Mouse (Mus musculus) MEL (cell line): ENCODE data around the gene R3hcc1l. TPM values are rescaled to one million over a fixed set of nuclear protein-coding genes. Genes with fewer than 3 reads are reported as not detected.

Source experiments
- DNase-seq: peaks from one replicate; pipeline ENCODE4 v3.0.0; 2011; ENCODE audit warnings: low read depth, low spot score
- H3K27ac ChIP-seq: 2 replicates; pipeline ENCODE4 v1.5.1; 2012; ENCODE audit warnings: low read depth, mild to moderate bottlenecking, control low read depth, low read length, moderate library complexity; ENCODE audit not compliant: control insufficient read depth
- H3K27me3 ChIP-seq, 2 experiments: fragments of 150-350 bp in 1 of 2; sonication (generic) in 1 of 2; 2 replicates each; pipeline ENCODE4 v1.6.1; 2012; ENCODE audit warnings: low read length in 2 of 2, mild to moderate bottlenecking in 2 of 2, improper control_type of control experiment in 1 of 2, moderate library complexity in 1 of 2; ENCODE audit not compliant: insufficient read depth in 2 of 2, control insufficient read depth in 1 of 2
- H3K36me3 ChIP-seq, 2 experiments: 2 replicates each; pipeline ENCODE4 v1.6.1; 2012 to 2014; ENCODE audit warnings: low read length in 2 of 2, improper control_type of control experiment in 1 of 2, inconsistent platforms in 1 of 2, mild to moderate bottlenecking in 1 of 2; ENCODE audit not compliant: insufficient read depth in 2 of 2, control insufficient read depth in 1 of 2
- H3K4me1 ChIP-seq, 2 experiments: fragments of 150-350 bp in 1 of 2; sonication (generic) in 1 of 2; 2 replicates each; pipeline ENCODE4 v1.6.1; 2012; ENCODE audit warnings: low read length in 2 of 2, improper control_type of control experiment in 1 of 2, mild to moderate bottlenecking in 1 of 2; ENCODE audit not compliant: insufficient read depth in 2 of 2, control insufficient read depth in 1 of 2
- H3K4me3 ChIP-seq, 2 experiments: fragments of 150-350 bp in 1 of 2; sonication (generic) in 1 of 2; 2 replicates each; pipeline ENCODE4 v1.5.1; 2012; ENCODE audit warnings: low read depth in 2 of 2, low read length in 2 of 2, mild to moderate bottlenecking in 2 of 2, moderate library complexity in 2 of 2, control low read depth in 1 of 2, improper control_type of control experiment in 1 of 2; ENCODE audit not compliant: control insufficient read depth in 1 of 2, insufficient read depth in 1 of 2
- H3K79me2 ChIP-seq: 2 replicates; pipeline ENCODE4 v1.6.1; 2012; ENCODE audit warnings: mild to moderate bottlenecking, low read length, moderate library complexity; ENCODE audit not compliant: control insufficient read depth, poor library complexity, insufficient read depth
- H3K9ac ChIP-seq: 2 replicates; pipeline ENCODE4 v1.6.1; 2012; ENCODE audit warnings: low read depth, mild to moderate bottlenecking, control low read depth, low read length, moderate library complexity; ENCODE audit not compliant: control insufficient read depth, poor library complexity, severe bottlenecking
- H3K9me3 ChIP-seq: fragments of 150-350 bp; sonication (generic); replicated peaks from 2 replicates; pipeline ENCODE4 v1.6.1; 2012; ENCODE audit warnings: mild to moderate bottlenecking, low read length, improper control_type of control experiment, moderate library complexity; ENCODE audit not compliant: insufficient read depth
- CHD2 ChIP-seq: IDR thresholded peaks from 2 replicates; pipeline ENCODE4 v1.6.1; 2011; ENCODE audit warnings: low read length, improper control_type of control experiment
- E2F4 ChIP-seq: IDR thresholded peaks from 2 replicates; pipeline ENCODE4 v1.6.1; 2011; ENCODE audit warnings: low read depth, low read length, improper control_type of control experiment, borderline replicate concordance
- ETS1 ChIP-seq: IDR thresholded peaks from 2 replicates; pipeline ENCODE4 v1.6.1; 2012; ENCODE audit warnings: low read depth, mild to moderate bottlenecking, inconsistent platforms, low read length, improper control_type of control experiment, moderate library complexity
- GABPA ChIP-seq: IDR thresholded peaks from 2 replicates; pipeline ENCODE4 v1.6.1; 2012; ENCODE audit warnings: low read depth, mild to moderate bottlenecking, inconsistent platforms, low read length, improper control_type of control experiment, moderate library complexity
- GATA1 ChIP-seq: IDR thresholded peaks from 2 replicates; pipeline ENCODE4 v1.6.1; 2011; ENCODE audit warnings: low read depth, low read length, improper control_type of control experiment
- HCFC1 ChIP-seq: IDR thresholded peaks from 2 replicates; pipeline ENCODE4 v1.6.1; 2012; ENCODE audit warnings: low read depth, mild to moderate bottlenecking, inconsistent platforms, low read length, improper control_type of control experiment, moderate library complexity
- JUND ChIP-seq: IDR thresholded peaks from 2 replicates; pipeline ENCODE4 v1.6.1; 2011; ENCODE audit warnings: low read depth, mild to moderate bottlenecking, improper control_type of control experiment, low read length
- MAX ChIP-seq: IDR thresholded peaks from 2 replicates; pipeline ENCODE4 v1.6.1; 2011; ENCODE audit warnings: low read length, improper control_type of control experiment
- MAZ ChIP-seq: IDR thresholded peaks from 2 replicates; pipeline ENCODE4 v1.6.1; 2012; ENCODE audit warnings: low read depth, mild to moderate bottlenecking, inconsistent platforms, low read length, improper control_type of control experiment
- MXI1 ChIP-seq: IDR thresholded peaks from 2 replicates; pipeline ENCODE4 v1.6.1; 2011; ENCODE audit warnings: mild to moderate bottlenecking, low read depth, low read length, improper control_type of control experiment
- MYB ChIP-seq: IDR thresholded peaks from 2 replicates; pipeline ENCODE4 v1.6.1; 2011; ENCODE audit warnings: mild to moderate bottlenecking, low read depth, low read length, improper control_type of control experiment
- MYC ChIP-seq: IDR thresholded peaks from 2 replicates; pipeline ENCODE4 v1.6.1; 2011; ENCODE audit warnings: low read depth, mild to moderate bottlenecking, low read length, improper control_type of control experiment, moderate library complexity
- NRF1 ChIP-seq: IDR thresholded peaks from 2 replicates; pipeline ENCODE4 v1.6.1; 2014; ENCODE audit warnings: low read depth, mild to moderate bottlenecking, inconsistent platforms, low read length, improper control_type of control experiment, moderate library complexity; ENCODE audit not compliant: poor library complexity, insufficient read depth, severe bottlenecking
- POLR2AphosphoS5 ChIP-seq: IDR thresholded peaks from 2 replicates; pipeline ENCODE4 v1.6.1; 2012; ENCODE audit warnings: low read depth, borderline replicate concordance, mild to moderate bottlenecking, inconsistent platforms, low read length, moderate library complexity, mixed read lengths
- RAD21 ChIP-seq: IDR thresholded peaks from 2 replicates; pipeline ENCODE4 v1.6.1; 2011; ENCODE audit warnings: mild to moderate bottlenecking, low read depth, low read length, improper control_type of control experiment
- SIN3A ChIP-seq: IDR thresholded peaks from 2 replicates; pipeline ENCODE4 v1.6.1; 2012; ENCODE audit warnings: low read length, improper control_type of control experiment, inconsistent platforms
- UBTF ChIP-seq: IDR thresholded peaks from 2 replicates; pipeline ENCODE4 v1.6.1; 2012; ENCODE audit warnings: low read depth, mild to moderate bottlenecking, inconsistent platforms, low read length, improper control_type of control experiment, moderate library complexity, borderline replicate concordance; ENCODE audit not compliant: insufficient read depth
- USF1 ChIP-seq: IDR thresholded peaks from 2 replicates; pipeline ENCODE4 v1.6.1; 2014; ENCODE audit warnings: low read depth, mild to moderate bottlenecking, inconsistent platforms, low read length, improper control_type of control experiment, moderate library complexity
- ZKSCAN1 ChIP-seq: IDR thresholded peaks from 2 replicates; pipeline ENCODE4 v1.6.1; 2012; ENCODE audit warnings: low read depth, mild to moderate bottlenecking, inconsistent platforms, low read length, improper control_type of control experiment, moderate library complexity
- ZNF384 ChIP-seq: IDR thresholded peaks from 2 replicates; pipeline ENCODE4 v1.6.1; 2012; ENCODE audit warnings: low read depth, mild to moderate bottlenecking, inconsistent platforms, low read length, improper control_type of control experiment
- polyA plus RNA-seq, 2 experiments: library from polyadenylated mRNA; stranded (reverse) in 1 of 2; unstranded in 1 of 2; fragments of >175 nt in 1 of 2; fragments of >200 nt in 1 of 2; gene quantifications; 2 replicates each; pipeline versions ENCODE4 v1.2.1 to v1.2.4; 2012; ENCODE audit warnings: low replicate concordance in 2 of 2, low read depth in 1 of 2; ENCODE audit not compliant: insufficient read length in 2 of 2, insufficient read depth in 1 of 2, missing spikeins in 1 of 2
- total RNA-seq: library from RNA; depleted of rRNA; stranded (reverse); fragments of 300-350 nt; gene quantifications from 2 replicates; pipeline ENCODE4 v1.2.3, GENCODE M21; 2012

The R3hcc1l gene
- total and polyA plus RNA-seq, 3 experiments: 14.8 to 119 (median 21.5) TPM

DNA sequence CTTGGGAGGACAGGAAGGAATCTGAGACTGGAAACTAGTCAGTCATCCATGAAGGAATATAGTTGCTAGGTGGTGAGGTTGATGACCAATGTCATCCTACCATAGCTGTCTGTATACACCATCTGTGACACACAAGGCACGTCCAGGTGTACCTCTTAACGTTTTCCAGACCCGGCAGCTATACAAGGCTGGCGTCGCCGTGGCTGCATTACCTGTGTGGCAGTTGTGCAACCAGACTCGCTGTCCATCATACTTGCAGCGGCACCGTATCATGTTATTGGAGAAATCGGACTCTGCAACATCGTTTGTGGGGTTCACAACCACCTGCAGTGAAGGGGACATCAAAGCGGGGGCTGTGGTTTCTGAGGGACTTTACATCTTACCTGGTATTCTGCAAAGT, 78.7 kb downstream of the R3hcc1l start:
- H3K4me3 ChIP-seq: no peak overlapping the region
- no peaks in the 10 kb centered on the region for H3K9me3 ChIP-seq
- TF ChIP-seq RAD21 (no peak), ETS1 (no peak), E2F4 (no peak), SIN3A (no peak)
- no peak overlapping the region for H3K27ac ChIP-seq
- DNase-seq: no peak
- no peaks in the 10 kb centered on the region for H3K4me1 ChIP-seq
- no peaks in the 10 kb centered on the region for H3K79me2 ChIP-seq
- no peaks in the 10 kb centered on the region; a peak in 1 of 4 replicates for H3K36me3 ChIP-seq
- no peaks in the 10 kb centered on the region for H3K27me3 ChIP-seq
- no peak overlapping the region for H3K9ac ChIP-seq

DNA sequence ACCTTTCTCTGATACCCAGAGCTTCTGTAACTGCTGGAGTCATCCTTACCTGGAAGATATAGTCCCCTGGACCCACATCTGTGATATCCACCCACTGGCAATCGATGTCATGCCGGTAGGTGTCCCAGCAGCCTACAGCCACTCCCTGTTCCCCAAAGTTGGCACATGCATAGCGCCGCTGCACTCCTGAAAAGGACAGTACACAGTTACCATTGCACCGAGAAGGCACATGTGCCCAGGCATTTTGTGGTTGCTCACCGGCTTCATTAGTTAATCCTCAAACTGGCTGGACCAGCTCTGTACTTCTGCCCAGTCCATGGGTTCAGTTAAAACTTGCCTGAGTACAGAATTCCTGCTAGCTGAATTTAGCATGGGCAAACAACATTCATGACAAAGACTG, 79.3 kb downstream of the R3hcc1l start:
- Histone ChIP-seq H3K27ac (no peak overlapping the region), H3K4me3 (no peak overlapping the region), H3K9ac (no peak overlapping the region), H3K27me3 (no peaks in the 10 kb centered on the region)
- DNase-seq: no peak
- TF ChIP-seq CHD2: no peak
- TF ChIP-seq MYC: no peak
- no peak for TF ChIP-seq MXI1
- no peak for TF ChIP-seq HCFC1
- TF ChIP-seq GABPA: no peak
- no peak for TF ChIP-seq GATA1
- TF ChIP-seq NRF1: no peak
- no peak for TF ChIP-seq ZKSCAN1
- TF ChIP-seq UBTF: no peak
- TF ChIP-seq ETS1: no peak
- TF ChIP-seq, all 39 proteins: peak for 0
- Histone ChIP-seq H3K79me2 (no peaks in the 10 kb centered on the region), H3K4me1 (no peaks in the 10 kb centered on the region), H3K36me3 (no peaks in the 10 kb centered on the region; a peak in 1 of 4 replicates), H3K9me3 (no peaks in the 10 kb centered on the region)

DNA sequence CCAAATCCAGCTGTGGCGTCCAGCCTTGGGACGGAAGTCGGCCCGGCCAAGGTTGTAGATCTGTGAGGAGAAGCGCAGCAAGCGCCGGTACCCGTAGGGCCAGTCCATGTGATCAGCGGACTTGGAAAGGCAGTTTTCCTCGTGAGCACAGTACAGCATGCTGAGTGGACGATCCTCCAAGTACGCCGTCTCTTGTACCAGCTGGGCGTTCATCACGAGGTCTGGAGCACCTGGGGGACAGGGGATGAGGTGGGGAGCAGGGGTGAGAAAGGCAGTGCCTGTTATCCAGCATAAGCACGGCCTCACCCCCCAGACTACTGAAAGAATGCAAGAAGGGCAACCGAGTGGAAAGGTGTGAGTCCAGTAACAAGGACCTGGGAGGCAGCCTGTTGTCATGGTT, 81.3 kb downstream of the R3hcc1l start:
- Histone ChIP-seq H3K27ac (no peak overlapping the region), H3K4me3 (no peak overlapping the region), H3K9me3 (no peaks in the 10 kb centered on the region), H3K79me2 (no peaks in the 10 kb centered on the region), H3K4me1 (no peaks in the 10 kb centered on the region), H3K9ac (no peak overlapping the region), H3K36me3 (no peaks in the 10 kb centered on the region), H3K27me3 (no peaks in the 10 kb centered on the region)
- TF ChIP-seq GABPA (no peak), POLR2AphosphoS5 (no peak), MAX (no peak), E2F4 (no peak), MXI1 (no peak), USF1 (no peak), ZNF384 (no peak), MYB (no peak), MAZ (no peak), JUND (no peak)
- DNase-seq: no peak
